Mouse (Mus musculus) adrenal gland, postnatal 25 days (tissue): Measurements from ENCODE around the gene Tarbp1. TPM values are rescaled to one million over a fixed set of nuclear protein-coding genes. Genes with fewer than 3 reads are reported as not detected.
"Not testable (repeated sequence)": the region's sequence is repeated elsewhere in the genome, so short reads cannot be mapped to it uniquely, and the experiment has no call there.

Source experiments
- DNase-seq: peaks from one replicate; pipeline ENCODE4 v3.0.0; 2021; ENCODE audit warnings: mixed read lengths
- total RNA-seq: library from RNA; stranded (reverse); gene quantifications from 2 replicates; pipeline ENCODE4 v1.2.3, GENCODE M21; 2021

Tarbp1 gene
- total RNA-seq, 1 experiment from 2014 or later = 9.3 TPM

DNA sequence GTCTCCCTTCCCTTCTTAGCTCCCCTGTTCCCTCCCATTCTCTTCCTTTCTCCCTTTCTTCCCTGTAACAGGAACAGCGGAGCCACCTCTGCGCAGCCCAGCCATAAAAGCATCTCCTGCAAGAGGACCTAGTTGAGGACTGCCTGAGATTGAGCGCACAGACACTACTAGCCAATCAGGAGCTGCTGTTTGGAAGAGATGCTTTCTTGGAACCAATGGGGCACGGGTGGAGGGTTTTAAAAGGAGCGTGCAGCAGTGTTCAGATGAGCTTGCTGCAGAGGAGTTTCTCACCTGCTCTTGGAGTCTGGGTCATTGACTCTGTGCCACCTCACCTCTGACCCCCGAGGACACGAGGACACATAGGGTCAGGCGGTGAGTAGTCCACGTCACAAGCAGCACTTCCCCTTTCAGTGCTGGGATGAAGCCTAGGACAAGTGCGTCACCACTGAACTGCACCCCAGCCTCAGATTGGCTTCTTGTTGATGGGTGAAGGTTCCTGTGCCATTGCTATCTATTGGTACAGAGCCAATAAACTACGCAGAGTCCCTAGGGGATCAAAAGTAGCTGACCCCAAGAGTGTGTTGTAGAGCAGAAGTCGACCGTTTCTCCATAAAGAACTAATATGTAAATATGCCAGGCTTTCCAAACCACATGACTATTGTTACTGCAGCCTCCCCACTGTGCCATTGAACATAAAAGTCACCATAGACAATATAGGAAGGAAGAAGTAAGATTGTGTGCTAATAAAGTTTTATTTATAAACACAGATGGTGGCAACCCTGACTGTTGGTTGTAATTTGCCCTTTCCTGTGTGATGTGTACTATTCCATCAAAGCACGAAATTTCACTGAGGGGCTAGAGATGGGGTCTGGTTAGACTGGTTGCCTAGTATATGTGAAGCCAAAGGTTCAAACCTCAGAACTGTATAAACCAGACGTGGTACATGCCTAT is 19.6 kb upstream of the Tarbp1 start:
- DNase-seq = no peak

DNA sequence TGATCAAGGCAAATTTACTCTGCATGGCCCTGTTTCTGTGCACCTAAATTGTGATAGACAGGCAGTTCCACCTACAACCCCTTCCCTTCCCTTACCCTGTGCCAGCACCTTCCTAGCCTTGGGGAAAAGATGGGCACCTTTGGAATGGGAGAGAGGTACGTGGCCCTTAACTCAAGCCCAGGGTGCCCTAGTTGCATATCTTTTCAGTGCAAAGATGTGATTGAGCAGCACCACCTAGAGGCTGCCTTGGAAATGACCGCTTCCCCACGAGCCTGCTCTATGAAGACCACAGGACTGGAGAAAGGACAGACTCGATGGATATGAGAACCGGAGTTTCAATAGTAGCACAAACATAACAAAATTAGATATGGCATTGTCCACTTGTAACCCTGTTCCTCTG is 8.1 kb upstream of the Tarbp1 start:
- DNase-seq = peak; percentile 75

DNA sequence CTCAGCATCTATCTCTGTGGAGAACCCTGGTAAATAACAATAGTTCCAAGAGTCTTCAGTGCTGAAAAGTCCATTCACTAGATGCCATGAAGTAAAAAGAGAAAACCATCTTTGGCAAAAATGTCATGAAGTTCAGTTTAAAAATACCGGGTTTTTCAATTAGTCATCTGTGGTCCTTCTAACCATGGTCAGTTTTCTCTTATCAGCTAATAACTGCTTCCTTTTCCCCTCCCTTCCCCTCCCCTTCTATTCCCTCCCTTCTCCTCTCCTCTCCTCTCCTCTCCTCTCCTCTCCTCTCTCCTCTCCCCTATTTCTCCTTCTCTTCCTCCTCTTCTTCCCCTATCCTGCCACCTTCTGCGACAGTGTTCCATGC is 7.5 kb upstream of the Tarbp1 start:
- DNase-seq = no peak

DNA sequence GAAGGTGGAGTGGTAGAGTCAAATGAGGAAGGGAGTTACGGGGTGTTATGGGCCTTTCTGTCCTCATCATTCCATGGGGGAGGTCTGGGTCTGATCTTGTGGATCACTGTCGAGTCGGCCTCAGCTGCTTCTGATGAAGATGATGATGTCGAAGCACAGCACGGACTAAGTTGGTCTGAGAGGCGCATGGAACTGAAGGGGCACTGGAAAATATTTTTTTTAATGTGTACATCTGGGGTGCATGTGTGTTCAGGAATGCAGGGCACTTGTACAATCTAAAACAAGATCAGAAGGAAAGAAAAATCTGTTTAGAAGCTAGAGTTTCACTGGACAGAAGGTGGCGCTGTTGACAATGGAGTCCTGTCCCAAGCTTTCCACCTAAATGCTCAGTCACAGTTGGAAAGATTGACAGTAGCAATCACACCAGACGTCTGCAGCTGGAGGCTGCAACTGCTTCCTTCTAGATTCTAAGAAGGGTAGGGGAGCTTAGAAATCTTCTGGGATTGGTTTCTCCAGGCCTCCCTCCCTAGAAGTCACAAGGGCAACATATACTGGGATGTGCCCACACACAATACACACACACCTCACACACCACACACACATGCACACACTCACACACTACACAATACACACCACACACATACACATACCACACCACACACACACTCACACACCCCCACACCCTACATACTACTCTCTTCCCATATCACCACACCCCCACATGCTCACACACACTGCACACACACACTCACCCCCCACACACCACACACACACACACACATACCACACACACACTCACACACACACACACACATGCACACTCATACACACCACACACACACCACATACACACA is 6.9 kb upstream of the Tarbp1 start:
- peak; percentile 37 for DNase-seq

DNA sequence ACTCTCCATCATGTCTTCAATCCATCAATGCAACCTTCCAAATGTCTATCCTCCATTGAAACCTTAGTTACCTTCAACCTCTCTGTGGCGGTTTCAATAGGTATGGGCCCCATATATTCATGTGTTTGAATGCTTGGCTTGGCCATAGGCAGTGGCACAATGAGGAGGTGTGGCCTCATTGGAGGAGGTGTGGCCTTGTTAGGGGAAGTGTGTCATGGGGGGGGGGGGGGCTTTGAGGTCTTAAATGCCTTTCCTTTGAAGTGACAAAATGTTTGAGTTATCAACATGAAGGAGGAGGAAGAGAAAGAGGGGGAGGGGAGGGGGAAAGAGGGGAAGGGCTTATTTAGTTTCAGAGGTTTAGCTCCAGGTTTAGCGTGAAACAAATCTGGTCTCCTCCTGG is 5.5 kb upstream of the Tarbp1 start:
- no peak for DNase-seq

DNA sequence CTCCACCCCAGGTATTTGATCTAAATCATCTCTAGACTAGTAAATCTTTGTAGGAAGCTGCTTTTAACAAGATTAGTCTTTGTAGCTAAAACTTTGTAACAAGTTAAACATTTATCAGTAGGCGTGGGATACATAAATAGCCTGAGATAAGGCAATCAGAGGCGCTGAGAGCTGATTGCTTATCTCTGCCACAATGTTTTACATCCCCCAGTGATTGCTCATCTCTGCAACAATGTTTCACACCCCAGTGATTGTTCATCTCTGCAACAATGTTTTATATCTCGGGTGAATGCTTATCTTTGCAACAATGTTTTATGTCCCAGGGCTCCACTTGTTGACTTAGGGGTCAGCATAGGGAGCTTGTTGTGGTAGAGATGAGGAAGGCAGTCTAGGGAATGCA is 3.8 kb upstream of the Tarbp1 start:
- no peak for DNase-seq

DNA sequence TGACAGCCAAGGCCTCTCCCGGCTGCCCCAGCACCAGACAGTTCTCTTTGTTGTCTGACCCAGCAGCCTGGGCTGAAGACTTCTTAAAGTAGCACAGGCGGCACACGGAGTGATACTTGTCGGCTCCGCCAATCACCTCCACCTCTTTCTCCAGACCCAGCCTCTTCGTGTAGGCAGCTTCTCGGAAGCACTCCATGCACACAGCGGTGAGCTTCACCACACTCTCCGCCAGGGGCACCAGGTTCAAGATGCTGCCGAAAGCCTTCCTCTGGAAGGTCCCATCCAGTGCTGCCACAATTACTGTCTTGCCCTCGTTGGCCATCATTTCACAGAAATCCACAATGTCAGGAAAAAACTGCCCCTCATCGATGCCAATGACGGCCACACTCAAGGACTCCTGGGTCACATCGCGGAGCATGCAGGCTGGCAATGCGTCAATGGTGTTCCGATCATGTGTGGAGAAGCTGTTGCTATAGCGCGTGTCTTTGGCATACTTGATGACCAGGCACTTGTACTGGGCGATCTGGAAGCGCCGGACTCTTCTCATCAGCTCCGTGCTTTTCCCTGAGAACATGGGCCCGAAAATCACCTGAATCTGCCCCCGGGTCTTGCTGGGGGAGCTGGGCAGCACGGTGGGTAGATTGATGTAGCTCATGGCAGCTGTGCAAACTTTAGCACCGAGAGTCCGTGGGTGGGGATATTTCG is 1.4 kb upstream of the Tarbp1 start:
- not testable (repeated sequence) for DNase-seq

DNA sequence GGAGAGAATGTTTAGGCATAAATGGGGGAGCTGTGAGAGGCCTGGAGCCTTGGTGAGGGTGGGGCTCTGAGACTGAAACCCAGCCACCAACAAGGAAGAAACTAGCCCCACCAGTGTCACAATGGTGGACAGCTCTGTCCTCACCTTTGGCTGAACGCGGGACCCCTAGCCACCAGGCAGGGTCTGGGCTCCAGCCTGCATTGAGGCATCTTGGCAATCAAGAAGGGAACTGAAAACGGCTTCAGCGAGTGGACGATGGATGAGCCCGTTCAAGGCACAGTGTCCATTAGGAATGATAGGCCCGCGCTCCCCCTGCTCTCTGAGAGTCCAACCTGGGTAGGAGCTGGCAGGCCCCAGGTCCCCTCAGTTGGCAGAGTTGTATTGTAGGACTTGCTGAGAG is 873 bp upstream of the Tarbp1 start:
- DNase-seq = not testable (repeated sequence)

DNA sequence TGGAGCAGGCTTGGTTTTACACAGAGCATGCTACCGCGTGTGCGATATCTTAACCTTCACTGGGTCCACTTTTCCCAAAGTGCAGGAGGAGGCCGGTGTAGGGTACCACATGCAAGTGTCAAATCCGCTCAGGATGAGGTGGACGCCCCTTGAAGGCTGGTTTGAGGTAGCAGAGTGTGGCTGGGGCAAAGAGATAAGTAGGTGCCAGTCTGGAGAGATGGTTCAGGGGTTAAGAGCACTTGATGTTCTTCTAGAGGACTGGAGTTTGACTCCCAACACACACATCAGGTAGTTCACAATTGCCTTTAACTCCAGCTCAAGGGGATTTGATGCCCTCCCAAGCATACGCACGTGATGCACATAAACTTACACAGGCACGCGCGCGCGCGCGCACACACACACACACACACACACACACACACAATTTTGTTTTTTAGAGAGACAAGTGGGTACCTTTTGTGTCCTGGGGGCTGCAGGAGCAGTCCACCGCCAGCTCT is 1.0 kb downstream of the Tarbp1 start:
- no peak for DNase-seq

DNA sequence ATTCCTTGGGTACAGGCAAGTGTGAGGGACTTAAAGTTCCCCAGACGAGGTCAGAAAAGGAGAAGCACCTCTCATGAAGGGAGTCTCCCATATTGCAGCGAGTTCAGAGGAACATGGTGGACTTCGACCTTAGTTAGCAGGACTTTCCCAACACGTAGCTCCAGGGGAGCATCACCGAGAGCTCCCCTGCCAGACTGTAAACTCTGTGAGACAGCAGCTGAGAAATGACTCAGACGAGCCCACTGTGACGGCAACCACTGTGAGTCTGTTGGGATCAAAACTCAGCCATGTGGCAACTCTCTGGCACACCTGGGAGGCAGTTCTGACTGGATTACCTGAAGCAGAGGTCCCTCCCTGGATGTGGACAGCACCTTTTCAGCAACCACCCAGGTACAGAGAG is 10.8 kb downstream of the Tarbp1 start:
- DNase-seq = no peak

DNA sequence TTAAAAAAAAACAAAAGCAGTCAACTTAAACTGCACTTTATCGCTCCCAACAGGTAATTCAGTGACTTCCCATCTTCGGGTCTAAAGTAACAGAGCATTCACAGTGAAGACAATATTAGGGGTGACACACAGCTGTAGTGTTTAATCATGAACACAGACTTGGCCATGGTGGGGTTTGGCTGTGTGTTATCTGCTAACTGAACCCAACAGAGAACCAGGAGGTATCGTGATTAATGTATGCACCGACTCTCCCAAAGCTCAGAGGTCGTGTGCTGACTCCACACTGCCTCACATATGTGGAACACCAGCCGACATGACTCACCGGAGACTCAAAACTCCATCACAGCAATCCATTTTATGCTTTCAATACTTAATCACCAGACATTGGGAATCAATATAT is 13.1 kb downstream of the Tarbp1 start:
- no peak for DNase-seq

DNA sequence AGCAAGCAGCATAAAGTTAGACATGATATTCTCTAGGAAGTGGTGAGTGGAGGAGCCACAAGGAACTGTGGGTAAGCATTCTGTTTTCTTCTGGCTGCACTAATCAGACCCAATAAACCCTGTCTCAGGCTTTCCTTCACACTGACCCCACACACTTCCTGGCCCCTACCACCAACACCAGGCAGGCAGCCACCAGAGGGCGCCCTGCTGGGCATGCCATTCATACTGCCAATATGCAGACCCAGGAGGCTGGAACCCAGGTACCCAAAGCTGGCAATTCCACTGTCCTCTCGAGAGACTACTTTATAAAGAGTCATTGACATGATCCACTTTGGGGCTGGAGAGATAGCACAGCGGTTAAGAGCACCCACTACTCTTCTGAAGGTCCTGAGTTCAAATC is 14.6 kb downstream of the Tarbp1 start:
- DNase-seq = peak; percentile 71

DNA sequence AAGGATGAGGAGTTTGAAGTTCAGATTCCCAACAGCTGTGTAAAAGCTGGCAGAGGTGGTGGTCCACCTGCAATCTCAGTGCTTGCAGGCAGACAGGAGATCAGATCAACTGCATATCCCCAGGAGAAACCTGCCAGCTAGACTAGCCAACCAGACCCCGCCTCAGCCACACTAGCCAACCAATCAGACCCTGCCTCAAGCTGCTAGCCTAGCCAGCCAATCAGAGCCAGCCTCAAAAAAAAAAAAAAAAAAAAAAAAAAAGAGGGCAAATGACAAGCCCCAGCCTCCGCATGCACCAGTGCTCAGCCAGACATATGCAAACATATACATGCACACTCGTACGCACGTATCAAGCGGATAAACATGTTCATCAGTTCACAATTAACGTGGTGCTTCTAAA is 19.5 kb downstream of the Tarbp1 start:
- DNase-seq = no peak

DNA sequence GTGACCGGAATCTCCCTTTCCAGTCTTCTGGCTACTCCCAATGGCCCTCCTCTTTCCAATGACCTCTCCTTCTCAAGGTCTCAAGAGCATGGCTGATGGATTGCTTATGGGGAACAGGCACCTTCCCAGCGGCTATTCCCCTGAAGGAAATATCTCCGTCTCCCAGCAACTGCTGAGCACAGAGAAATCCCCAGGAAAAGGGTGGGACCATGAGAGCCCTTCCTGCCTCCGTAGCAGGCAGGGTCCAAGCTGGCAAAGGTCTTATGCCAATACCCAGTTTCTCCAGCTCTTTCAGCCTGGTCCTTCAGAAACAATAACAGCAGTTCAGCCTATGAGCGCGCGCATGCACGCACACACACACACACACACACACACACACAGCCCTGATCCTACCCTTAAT is 23.7 kb downstream of the Tarbp1 start:
- DNase-seq = no peak

DNA sequence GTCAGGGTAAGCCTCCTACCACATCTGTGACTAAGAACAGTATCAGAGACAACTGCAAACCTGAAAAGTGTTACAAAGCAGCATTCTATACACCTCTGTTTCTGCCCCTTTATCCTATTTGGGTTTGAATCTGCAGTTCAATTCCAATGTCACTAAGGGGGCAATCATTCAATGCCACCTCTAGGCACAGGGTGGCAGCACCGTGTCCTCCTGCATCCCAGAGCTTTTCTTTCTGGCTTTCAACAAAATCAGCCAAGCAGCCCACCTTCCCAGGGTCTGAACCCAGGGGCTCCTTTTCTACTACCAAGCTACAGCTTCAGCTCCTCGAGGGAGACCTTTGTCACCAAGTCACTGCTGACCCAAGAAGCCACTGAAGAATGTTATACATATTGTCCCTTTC is 35.9 kb downstream of the Tarbp1 start:
- no peak for DNase-seq

DNA sequence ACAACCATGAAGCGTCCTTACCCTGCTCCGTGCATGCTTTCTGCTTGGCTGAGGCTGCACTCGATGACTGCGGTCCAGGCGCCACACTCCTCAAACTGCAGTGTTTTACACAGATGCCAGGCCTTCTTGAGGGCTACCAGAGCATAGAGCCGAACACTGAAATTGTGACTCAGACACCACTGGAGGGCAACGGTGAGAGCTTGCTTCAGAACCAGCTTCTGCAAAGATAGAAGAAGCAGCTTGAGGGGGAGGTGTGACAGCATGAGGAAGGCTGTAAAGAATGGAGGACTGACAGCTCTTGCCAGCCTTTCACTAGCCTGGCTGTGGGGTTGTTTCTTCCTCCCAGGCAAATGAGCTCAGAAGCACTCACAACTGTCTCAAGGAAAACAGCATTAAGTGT is 41.0 kb downstream of the Tarbp1 start:
- no peak for DNase-seq

DNA sequence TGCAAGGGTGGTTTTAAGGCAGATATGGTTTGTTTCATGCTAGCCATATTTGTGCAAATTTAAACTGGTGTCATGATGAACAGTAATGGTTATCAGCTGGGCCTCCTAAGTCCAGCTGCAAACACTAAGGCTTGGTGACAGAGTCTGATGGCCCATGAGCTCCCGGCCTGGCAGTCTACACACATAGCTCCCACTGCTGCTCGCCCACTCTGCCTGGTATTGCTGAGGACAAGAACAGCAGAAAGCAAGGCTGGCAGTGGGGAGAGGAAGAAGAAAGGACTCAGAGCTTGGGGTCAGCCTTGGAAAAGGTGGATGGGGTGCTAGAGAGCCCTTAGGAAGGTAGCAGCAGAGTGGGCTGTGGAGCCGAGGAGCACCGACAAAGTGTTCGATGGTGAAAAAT is 45.2 kb downstream of the Tarbp1 start:
- no peak for DNase-seq

DNA sequence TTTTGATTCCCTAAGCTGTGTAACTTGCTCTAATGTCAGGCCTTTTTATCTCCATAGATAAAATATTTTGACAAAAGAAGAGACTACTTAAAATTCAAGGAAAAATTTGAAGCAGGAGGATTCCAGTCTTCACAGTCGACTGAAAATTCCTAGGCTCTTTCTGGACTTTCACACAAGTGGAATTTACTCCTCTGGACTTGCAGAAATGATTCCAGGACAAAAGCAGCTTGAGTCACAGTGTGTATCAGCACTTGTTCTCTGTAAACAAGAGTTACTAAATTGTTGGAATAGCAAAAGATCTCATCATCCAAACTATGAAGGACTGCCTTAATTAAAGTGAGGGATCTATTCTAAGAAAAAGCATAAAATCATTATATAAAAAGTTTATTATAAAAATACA is 49.9 kb downstream of the Tarbp1 start:
- DNase-seq = no peak

DNA sequence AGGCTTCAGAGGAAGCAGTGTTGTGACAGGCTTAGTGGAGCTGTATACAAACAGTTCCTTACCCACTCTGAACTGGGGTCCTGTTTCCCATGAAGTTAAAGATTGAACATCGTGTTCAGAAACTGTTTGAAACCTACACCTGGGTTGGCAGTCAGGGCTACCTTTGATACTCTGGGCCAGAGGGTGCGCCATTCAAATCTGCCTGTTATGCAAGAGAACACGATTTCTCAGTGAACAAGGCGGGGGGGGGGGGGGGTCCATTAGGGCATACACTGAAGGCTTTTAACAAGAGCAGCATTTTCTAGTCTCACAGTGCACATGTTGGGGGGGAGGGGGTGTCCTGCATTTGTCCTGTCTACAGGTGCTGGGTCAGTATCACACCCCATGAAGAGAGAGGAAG is 50.7 kb downstream of the Tarbp1 start:
- DNase-seq = no peak

DNA sequence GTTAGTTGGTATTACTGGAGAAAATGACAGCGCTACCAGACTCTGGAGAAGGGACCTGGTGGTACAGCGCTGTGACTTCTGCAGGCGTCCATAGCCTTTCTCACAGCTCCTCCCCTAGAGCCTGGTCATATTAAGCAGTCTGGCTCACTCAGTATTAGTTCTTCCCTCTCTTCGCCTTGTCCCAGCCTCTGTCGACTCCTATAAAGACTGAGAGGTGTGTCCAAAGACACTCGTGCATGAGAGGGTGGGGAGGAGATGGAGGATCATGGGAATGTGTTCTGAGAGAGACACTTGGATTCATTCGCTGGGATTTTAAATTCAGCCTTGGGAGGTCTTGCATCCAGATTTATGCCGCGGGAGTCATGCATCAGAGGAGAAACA is 52.0 kb downstream of the Tarbp1 start:
- DNase-seq = peak; percentile 7

DNA sequence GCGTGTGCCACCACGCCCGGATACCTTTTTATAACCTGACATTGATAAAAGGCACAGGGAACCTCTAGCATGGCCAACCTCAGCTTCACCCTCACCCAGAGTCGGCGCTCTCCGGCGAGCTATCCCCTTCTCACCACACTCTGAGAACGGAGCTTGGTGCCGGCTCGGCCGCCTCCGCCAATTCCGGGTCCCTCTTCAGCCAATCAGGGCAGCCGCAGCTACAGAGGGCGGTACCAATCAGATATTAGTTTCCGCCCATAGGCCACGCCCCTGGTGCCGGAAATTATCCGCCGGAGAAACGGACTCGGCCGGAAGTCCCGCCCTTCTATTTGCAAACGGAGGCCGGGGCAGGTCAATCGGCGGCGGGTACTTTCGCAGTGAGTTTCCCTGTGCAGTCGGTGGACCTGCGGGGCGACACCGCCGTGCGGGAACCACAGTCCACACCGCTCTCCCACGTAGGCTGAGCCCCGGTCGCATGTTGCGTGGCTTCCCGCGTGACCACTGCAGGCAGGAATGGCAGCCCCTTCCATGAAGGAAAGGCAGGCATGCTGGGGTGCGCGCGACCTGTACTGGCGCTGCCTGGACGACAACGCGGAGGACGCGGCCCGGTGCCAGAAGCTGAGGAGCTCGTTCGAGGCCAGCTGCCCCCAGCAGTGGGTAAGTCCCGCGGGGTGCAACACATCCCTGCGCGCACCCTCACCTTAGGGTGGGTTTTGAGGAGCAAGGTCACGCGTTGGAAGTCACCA is 52.5 kb downstream of the Tarbp1 start, which contains the start of gene Coa6:
Gene Coa6, plus strand, starts transcription at position 342 of the 746 bp plus-strand sequence.
- DNase-seq = peak; percentile 98

DNA sequence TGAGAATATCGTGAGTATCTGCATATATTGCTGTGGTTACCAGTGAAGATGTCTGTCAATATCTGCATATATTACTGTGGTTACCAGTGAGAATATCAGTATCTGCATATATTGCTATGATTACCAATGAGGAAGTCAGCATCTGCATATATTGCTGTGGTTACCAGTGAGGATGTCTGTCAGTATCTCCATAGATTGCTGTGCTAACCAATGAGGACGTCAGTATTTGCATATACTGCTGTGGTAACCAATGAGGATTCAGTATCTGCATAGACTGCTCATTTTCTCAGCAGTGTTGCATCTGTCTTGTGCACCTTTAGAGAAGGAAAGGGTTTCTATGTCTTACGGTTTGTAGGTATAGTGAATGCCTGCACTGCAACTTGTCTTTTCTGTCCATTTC is 54.0 kb downstream of the Tarbp1 start:
- DNase-seq = no peak
